Comparison of ENCODE assay signal across 8 mouse cellular contexts in the genomic region with DNA sequence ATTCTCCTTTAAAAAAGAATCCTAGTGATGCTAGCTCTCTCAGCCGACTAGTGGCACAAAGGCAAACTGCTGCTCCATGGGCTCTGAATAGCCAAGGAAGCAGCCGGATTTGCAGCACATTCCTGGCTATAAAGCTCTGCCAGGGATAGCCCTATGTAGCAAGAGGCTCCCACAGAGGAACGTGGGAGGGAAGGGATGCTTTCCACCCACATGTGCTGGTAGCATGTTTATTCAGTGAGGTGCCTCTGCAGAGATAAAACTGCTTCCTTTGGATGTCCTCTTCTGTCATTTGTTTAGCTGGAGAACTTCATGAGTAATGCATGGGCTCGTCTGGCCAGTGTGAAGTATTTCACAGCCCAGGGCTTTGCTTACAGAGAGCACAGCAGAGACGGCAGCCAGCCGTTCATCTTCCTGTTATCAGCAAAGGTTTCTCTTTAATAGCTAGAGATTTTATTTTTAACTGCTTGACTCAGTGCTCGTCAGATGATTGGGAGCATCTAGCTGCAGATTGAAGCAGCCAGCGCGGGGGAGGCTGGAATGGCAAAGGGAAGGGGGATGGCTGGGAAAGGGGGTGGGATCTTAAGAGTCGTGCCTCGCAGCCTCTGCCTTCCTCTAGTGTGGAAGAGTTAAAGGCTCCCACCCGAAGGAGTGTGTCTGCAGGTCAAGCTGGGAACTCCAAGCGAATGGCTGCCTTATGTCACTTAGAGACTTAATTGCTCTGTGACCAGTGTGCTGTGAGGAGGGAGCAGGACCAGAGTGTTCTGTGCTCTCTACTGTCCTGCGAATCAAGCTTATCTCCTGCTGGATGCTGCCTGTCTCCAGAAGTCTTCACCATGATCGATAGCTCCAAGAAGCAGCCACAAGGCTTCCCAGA.
DNase-seq lines count a peak whose midpoint lies in the region; ATAC-seq lines count a peak whose summit lies in the region.

No protein-coding gene starts in this region.

- intact Hi-C loops in left cerebral cortex, postnatal 10 days (cut with DNase I), result loop anchor here (2.0 to 5.0 kb wide), 3 partner anchors 101 to 197 kb away; partner anchors contain the start of gene Mrtfb

- H3K4me3 ChIP-seq in intestine, embryonic 16.5 days (ENCODE audit: low read length), result peak overlapping the region; percentile 25

- DNase-seq in adrenal gland, adult 18-20 months (ENCODE audit: low spot score in 2 of 2), result peak; percentile 44 to 46
- peak; percentile 37 for DNase-seq in embryo, embryonic 11.5 days (ENCODE audit: low read depth, low spot score)
- peak; percentile 51 for DNase-seq in gastrocnemius, postnatal 25 days
- peak; percentile 80 to 82 for DNase-seq in left cerebral cortex, postnatal 10 days (ENCODE audit: extremely low spot score in 1 of 2, low spot score in 2 of 2)
- DNase-seq in mesoderm, embryonic 11.5 days (ENCODE audit: low read depth, low spot score), result peak; percentile 71
- peak; percentile 52 for DNase-seq in skeletal muscle tissue, adult 2 months (ENCODE audit: low read depth, low spot score)

- H3K27ac ChIP-seq in intestine, embryonic 16.5 days (ENCODE audit: low read length), result peak overlapping the region; percentile 73

- no peaks in the 10 kb centered on the region for H3K27me3 ChIP-seq in intestine, embryonic 16.5 days (replicated peaks; ENCODE audit: control insufficient read depth, insufficient read depth, low read length)

- H3K9me3 ChIP-seq in intestine, embryonic 16.5 days (ENCODE audit: control insufficient read depth, low read length), result no peaks in the 10 kb centered on the region

- ATAC-seq in intestine, embryonic 16.5 days, result peak; percentile 84
- no peak for ATAC-seq in CD4-positive, CD25-positive, alpha-beta regulatory T cell, adult 4 months

- peaks cover 38% of the 10 kb centered on the region for H3K4me1 ChIP-seq in intestine, embryonic 16.5 days (ENCODE audit: control insufficient read depth, insufficient read depth, low read length)

- peak overlapping the region; percentile 21 for H3K9ac ChIP-seq in intestine, embryonic 16.5 days (ENCODE audit: low read depth, low read length)

- WGBS in intestine, embryonic 16.5 days, result 10% methylated on average over 15 of the region's 15 CpGs

- no peaks in the 10 kb centered on the region for H3K36me3 ChIP-seq in intestine, embryonic 16.5 days (ENCODE audit: control insufficient read depth, insufficient read depth, low read length)

- H3K4me2 ChIP-seq in intestine, embryonic 16.5 days (ENCODE audit: low read depth, low read length), result peak overlapping the region; percentile 45
